Mouse (Mus musculus): ENCODE results near the gene Gm20388. TPM values are rescaled to one million over a fixed set of nuclear protein-coding genes. Genes with fewer than 3 reads are reported as not detected.

Gene Gm20388
- total RNA-seq, 1 experiment, result 27.0 TPM

DNA sequence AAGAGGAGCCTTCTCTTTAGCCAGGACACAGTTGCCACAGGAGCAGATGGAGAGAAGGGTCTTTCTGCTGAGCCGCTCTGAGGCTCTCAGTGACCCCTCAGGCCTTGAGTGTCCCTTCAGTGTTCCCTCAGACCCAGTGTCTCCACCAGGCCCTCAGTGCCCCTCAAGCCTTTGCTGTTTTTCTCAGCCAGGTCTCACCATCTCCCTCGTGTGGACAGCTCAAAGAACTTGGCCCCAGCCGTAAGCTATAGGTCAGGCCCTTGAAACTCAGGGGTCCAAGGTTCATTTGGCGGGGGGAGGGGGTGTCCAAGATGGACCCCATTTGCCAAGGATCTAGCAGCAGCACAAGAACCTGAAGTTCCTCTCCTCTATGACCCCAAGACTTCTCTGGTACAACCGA is 2714.0 kb downstream of the Gm20388 start:
- H3K4me3 ChIP-seq (ENCODE audit: insufficient read depth in 1 of 2, low read depth in 1 of 2, low read length in 2 of 2, poor library complexity in 1 of 2, severe bottlenecking in 1 of 2), result no peak overlapping the region
- TF ChIP-seq CHD2 (IDR thresholded peaks at IDR 0.05; ENCODE audit: low read depth, low read length) (no peak), ZNF384 (IDR thresholded peaks at IDR 0.05; ENCODE audit: low read depth, low read length) (no peak), ZC3H11A (IDR thresholded peaks at IDR 0.05; ENCODE audit: borderline replicate concordance, low read depth, low read length) (no peak), MAFK (IDR thresholded peaks at IDR 0.05; ENCODE audit: insufficient read depth, low read depth, low read length) (no peak), HCFC1 (IDR thresholded peaks at IDR 0.05; ENCODE audit: borderline replicate concordance, insufficient read depth, low read length) (no peak)
- no peak overlapping the region for H3K27ac ChIP-seq (ENCODE audit: insufficient read depth, low read depth, low read length, poor library complexity, severe bottlenecking)
- H3K9ac ChIP-seq (ENCODE audit: insufficient read depth, low read depth, low read length, poor library complexity, severe bottlenecking), result no peak overlapping the region
- H3K9me3 ChIP-seq (ENCODE audit: control insufficient read depth, insufficient read depth, low read depth, low read length), result no peaks in the 10 kb centered on the region
- H3K36me3 ChIP-seq (ENCODE audit: control insufficient read depth, insufficient read depth, low read length, poor library complexity, severe bottlenecking), result no peaks in the 10 kb centered on the region
- H3K4me1 ChIP-seq (ENCODE audit: control insufficient read depth in 2 of 2, insufficient read depth in 2 of 2, low read length in 2 of 2, poor library complexity in 1 of 2), result peaks cover 0 to 2% of the 10 kb centered on the region in 2 experiments; a peak in 1 of 4 replicates
- DNase-seq (ENCODE audit: low read depth, low spot score), result no peak
- in situ Hi-C loops (cut with MboI; ENCODE audit: low sequenced_read_pairs in 2 of 2, unreplicated experiment in 2 of 2), result no loop called here

DNA sequence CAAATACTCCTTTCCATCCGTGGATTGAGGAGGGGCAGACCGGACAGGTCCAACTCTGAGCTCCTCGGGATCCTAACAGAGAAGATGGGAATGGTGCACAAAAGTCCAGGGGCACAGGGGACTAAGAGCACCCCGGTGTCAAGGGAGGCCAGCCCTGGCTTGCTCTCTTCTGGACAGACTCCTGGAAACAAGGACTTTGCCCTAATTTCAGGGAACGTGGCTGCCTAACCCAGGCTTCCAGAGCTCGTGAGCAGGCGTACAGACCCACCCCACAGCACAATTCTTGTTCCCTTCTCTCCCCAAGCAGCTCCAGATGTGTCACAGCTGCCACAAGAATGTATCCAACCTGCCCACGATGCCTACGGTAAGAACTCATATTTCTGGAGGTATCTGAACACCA is 2715.2 kb downstream of the Gm20388 start:
- H3K27ac ChIP-seq (ENCODE audit: insufficient read depth, low read depth, low read length, poor library complexity, severe bottlenecking), result no peak overlapping the region
- no peaks in the 10 kb centered on the region for H3K36me3 ChIP-seq (ENCODE audit: control insufficient read depth, insufficient read depth, low read length, poor library complexity, severe bottlenecking)
- H3K4me1 ChIP-seq (ENCODE audit: control insufficient read depth in 2 of 2, insufficient read depth in 2 of 2, low read length in 2 of 2, poor library complexity in 1 of 2), result peaks cover 0 to 4% of the 10 kb centered on the region in 2 experiments; a peak in 1 of 4 replicates
- H3K4me3 ChIP-seq (ENCODE audit: insufficient read depth in 1 of 2, low read depth in 1 of 2, low read length in 2 of 2, poor library complexity in 1 of 2, severe bottlenecking in 1 of 2), result no peak overlapping the region
- H3K9ac ChIP-seq (ENCODE audit: insufficient read depth, low read depth, low read length, poor library complexity, severe bottlenecking), result no peak overlapping the region
- no peak for TF ChIP-seq ZNF384 (IDR thresholded peaks at IDR 0.05; ENCODE audit: low read depth, low read length)
- TF ChIP-seq ZC3H11A (IDR thresholded peaks at IDR 0.05; ENCODE audit: borderline replicate concordance, low read depth, low read length), result no peak
- TF ChIP-seq CHD2 (IDR thresholded peaks at IDR 0.05; ENCODE audit: low read depth, low read length), result no peak
- no peak for TF ChIP-seq MAFK (IDR thresholded peaks at IDR 0.05; ENCODE audit: insufficient read depth, low read depth, low read length)
- no peak for TF ChIP-seq HCFC1 (IDR thresholded peaks at IDR 0.05; ENCODE audit: borderline replicate concordance, insufficient read depth, low read length)
- in situ Hi-C loops (cut with MboI; ENCODE audit: low sequenced_read_pairs in 2 of 2, unreplicated experiment in 2 of 2), result no loop called here
- H3K9me3 ChIP-seq (ENCODE audit: control insufficient read depth, insufficient read depth, low read depth, low read length), result no peaks in the 10 kb centered on the region
- no peak for DNase-seq (ENCODE audit: low read depth, low spot score)

DNA sequence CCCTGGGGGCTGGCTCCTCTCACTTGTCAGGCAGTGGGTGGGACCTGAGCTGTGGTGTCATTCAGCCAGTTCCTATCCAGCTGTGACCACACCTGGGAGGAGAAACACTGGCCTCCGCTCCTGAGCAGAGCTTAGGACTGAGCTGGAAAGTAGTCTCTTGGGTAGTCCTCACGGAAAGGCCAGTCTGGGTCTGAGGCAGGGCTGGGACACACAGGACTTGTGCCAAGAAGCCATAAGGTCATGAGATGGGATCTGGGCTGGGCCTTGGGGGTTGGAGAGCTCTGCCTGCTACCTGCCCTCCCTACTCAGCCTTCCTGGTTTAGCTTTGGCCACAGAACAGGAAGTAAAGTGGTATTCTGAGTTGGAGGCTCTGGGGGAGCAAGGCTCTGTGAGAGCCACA is 2716.3 kb downstream of the Gm20388 start:
- in situ Hi-C loops (cut with MboI; ENCODE audit: low sequenced_read_pairs in 2 of 2, unreplicated experiment in 2 of 2), result no loop called here
- no peak for TF ChIP-seq MAFK (IDR thresholded peaks at IDR 0.05; ENCODE audit: insufficient read depth, low read depth, low read length)
- no peak for TF ChIP-seq CHD2 (IDR thresholded peaks at IDR 0.05; ENCODE audit: low read depth, low read length)
- TF ChIP-seq HCFC1 (IDR thresholded peaks at IDR 0.05; ENCODE audit: borderline replicate concordance, insufficient read depth, low read length), result no peak
- no peak for TF ChIP-seq ZNF384 (IDR thresholded peaks at IDR 0.05; ENCODE audit: low read depth, low read length)
- no peak for TF ChIP-seq ZC3H11A (IDR thresholded peaks at IDR 0.05; ENCODE audit: borderline replicate concordance, low read depth, low read length)
- no peak for DNase-seq (ENCODE audit: low read depth, low spot score)
- no peak overlapping the region for H3K27ac ChIP-seq (ENCODE audit: insufficient read depth, low read depth, low read length, poor library complexity, severe bottlenecking)
- H3K9me3 ChIP-seq (ENCODE audit: control insufficient read depth, insufficient read depth, low read depth, low read length), result no peaks in the 10 kb centered on the region
- H3K4me1 ChIP-seq (ENCODE audit: control insufficient read depth in 2 of 2, insufficient read depth in 2 of 2, low read length in 2 of 2, poor library complexity in 1 of 2), result peaks cover 0 to 4% of the 10 kb centered on the region in 2 experiments; a peak in 1 of 4 replicates
- H3K4me3 ChIP-seq (ENCODE audit: insufficient read depth in 1 of 2, low read depth in 1 of 2, low read length in 2 of 2, poor library complexity in 1 of 2, severe bottlenecking in 1 of 2), result no peak overlapping the region
- H3K36me3 ChIP-seq (ENCODE audit: control insufficient read depth, insufficient read depth, low read length, poor library complexity, severe bottlenecking), result no peaks in the 10 kb centered on the region
- H3K9ac ChIP-seq (ENCODE audit: insufficient read depth, low read depth, low read length, poor library complexity, severe bottlenecking), result no peak overlapping the region

DNA sequence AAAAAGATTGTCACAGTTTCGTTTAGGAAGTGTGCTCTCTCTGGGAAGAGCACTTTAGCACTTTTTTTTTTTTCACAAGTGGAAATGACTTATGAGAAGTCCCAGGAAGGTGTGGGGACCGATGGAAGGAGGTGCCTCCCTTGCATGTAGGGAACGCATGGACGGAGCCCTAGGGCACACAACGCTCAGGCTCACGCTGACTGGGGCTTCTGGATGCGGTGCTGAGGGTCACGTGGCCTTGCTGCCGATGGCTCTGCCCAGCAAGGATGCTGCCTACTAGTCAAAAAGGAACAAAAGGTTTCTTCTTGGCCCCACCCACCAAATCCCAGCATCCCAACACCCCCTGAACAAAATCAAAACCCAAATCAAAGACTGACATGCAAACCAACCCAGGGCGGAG is 2718.7 kb downstream of the Gm20388 start:
- no peak overlapping the region for H3K27ac ChIP-seq (ENCODE audit: insufficient read depth, low read depth, low read length, poor library complexity, severe bottlenecking)
- no peak for DNase-seq (ENCODE audit: low read depth, low spot score)
- no peak overlapping the region for H3K9ac ChIP-seq (ENCODE audit: insufficient read depth, low read depth, low read length, poor library complexity, severe bottlenecking)
- in situ Hi-C loops (cut with MboI; ENCODE audit: low sequenced_read_pairs in 2 of 2, unreplicated experiment in 2 of 2), result no loop called here
- no peaks in the 10 kb centered on the region for H3K9me3 ChIP-seq (ENCODE audit: control insufficient read depth, insufficient read depth, low read depth, low read length)
- H3K4me3 ChIP-seq (ENCODE audit: insufficient read depth in 1 of 2, low read depth in 1 of 2, low read length in 2 of 2, poor library complexity in 1 of 2, severe bottlenecking in 1 of 2), result no peak overlapping the region
- H3K36me3 ChIP-seq (ENCODE audit: control insufficient read depth, insufficient read depth, low read length, poor library complexity, severe bottlenecking), result no peaks in the 10 kb centered on the region
- H3K4me1 ChIP-seq (ENCODE audit: control insufficient read depth in 2 of 2, insufficient read depth in 2 of 2, low read length in 2 of 2, poor library complexity in 1 of 2), result peaks cover 0 to 4% of the 10 kb centered on the region in 2 experiments; a peak in 1 of 4 replicates
- no peak for TF ChIP-seq HCFC1 (IDR thresholded peaks at IDR 0.05; ENCODE audit: borderline replicate concordance, insufficient read depth, low read length)
- TF ChIP-seq ZC3H11A (IDR thresholded peaks at IDR 0.05; ENCODE audit: borderline replicate concordance, low read depth, low read length), result no peak
- no peak for TF ChIP-seq MAFK (IDR thresholded peaks at IDR 0.05; ENCODE audit: insufficient read depth, low read depth, low read length)
- TF ChIP-seq CHD2 (IDR thresholded peaks at IDR 0.05; ENCODE audit: low read depth, low read length), result no peak
- TF ChIP-seq ZNF384 (IDR thresholded peaks at IDR 0.05; ENCODE audit: low read depth, low read length), result no peak

DNA sequence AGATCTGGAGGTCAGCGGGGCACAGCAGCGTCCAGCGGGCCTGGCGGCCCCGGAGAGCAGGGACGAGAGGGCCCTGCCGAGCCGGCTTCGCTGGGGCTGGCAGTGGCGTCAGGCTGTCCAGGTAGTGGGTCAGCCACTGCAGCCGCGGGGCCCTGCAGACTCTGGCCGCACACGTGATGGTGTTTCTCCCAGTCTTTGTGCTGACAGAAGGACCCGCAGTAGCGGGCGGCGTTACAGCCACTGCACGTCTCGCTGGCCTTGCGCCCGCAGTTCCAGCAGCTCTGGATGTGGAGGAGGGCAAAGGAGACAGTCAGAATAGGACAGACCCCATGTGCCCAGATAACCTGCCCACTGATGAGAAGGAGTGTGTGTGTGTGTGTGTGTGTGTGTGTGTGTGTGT is 2720.1 kb downstream of the Gm20388 start:
- Histone ChIP-seq H3K4me1 (ENCODE audit: control insufficient read depth in 2 of 2, insufficient read depth in 2 of 2, low read length in 2 of 2, poor library complexity in 1 of 2) (peaks cover 0 to 6% of the 10 kb centered on the region in 2 experiments; a peak in 1 of 4 replicates), H3K9ac (ENCODE audit: insufficient read depth, low read depth, low read length, poor library complexity, severe bottlenecking) (peak overlapping the region; percentile 50), H3K4me3 (ENCODE audit: insufficient read depth in 1 of 2, low read depth in 1 of 2, low read length in 2 of 2, poor library complexity in 1 of 2, severe bottlenecking in 1 of 2) (peak overlapping the region; percentile 63 to 66), H3K27ac (ENCODE audit: insufficient read depth, low read depth, low read length, poor library complexity, severe bottlenecking) (no peak overlapping the region), H3K36me3 (ENCODE audit: control insufficient read depth, insufficient read depth, low read length, poor library complexity, severe bottlenecking) (no peaks in the 10 kb centered on the region), H3K9me3 (ENCODE audit: control insufficient read depth, insufficient read depth, low read depth, low read length) (no peaks in the 10 kb centered on the region)
- no peak for DNase-seq (ENCODE audit: low read depth, low spot score)
- TF ChIP-seq HCFC1 (IDR thresholded peaks at IDR 0.05; ENCODE audit: borderline replicate concordance, insufficient read depth, low read length) (no peak), ZNF384 (IDR thresholded peaks at IDR 0.05; ENCODE audit: low read depth, low read length) (no peak), CHD2 (IDR thresholded peaks at IDR 0.05; ENCODE audit: low read depth, low read length) (no peak), MAFK (IDR thresholded peaks at IDR 0.05; ENCODE audit: insufficient read depth, low read depth, low read length) (no peak), ZC3H11A (IDR thresholded peaks at IDR 0.05; ENCODE audit: borderline replicate concordance, low read depth, low read length) (no peak)
- in situ Hi-C loops (cut with MboI; ENCODE audit: low sequenced_read_pairs in 2 of 2, unreplicated experiment in 2 of 2), result no loop called here
